Mouse (Mus musculus) embryonic facial prominence, embryonic 12.5 days (tissue): Measurements from ENCODE around the gene Gm27179. TPM values are rescaled to one million over a fixed set of nuclear protein-coding genes. Genes with fewer than 3 reads are reported as not detected.
"Not testable (repeated sequence)": the region's sequence is repeated elsewhere in the genome, so short reads cannot be mapped to it uniquely, and the experiment has no call there.

ENCODE experiments used
- ATAC-seq: fragments of 200-750 bp; cut with Nextera tagmentation; 2 replicates; pipeline ENCODE4 v1.8.0; 2017; ENCODE audit not compliant: insufficient number of reproducible peaks, insufficient read depth, low FRiP score, low TSS enrichment
- H3K27ac ChIP-seq: fragments of 300-500 bp; sonication (generic); 2 replicates; pipeline ENCODE4 v1.5.1; 2016; ENCODE audit warnings: mild to moderate bottlenecking
- H3K27me3 ChIP-seq: fragments of 300-500 bp; sonication (generic); 2 replicates; pipeline ENCODE4 v1.6.1; 2016; ENCODE audit warnings: mild to moderate bottlenecking, moderate library complexity
- H3K36me3 ChIP-seq: fragments of 300-500 bp; sonication (generic); 2 replicates; pipeline ENCODE4 v1.6.1; 2016; ENCODE audit warnings: mild to moderate bottlenecking
- H3K4me1 ChIP-seq: fragments of 300-500 bp; sonication (generic); 2 replicates; pipeline ENCODE4 v1.6.1; 2016
- H3K4me2 ChIP-seq: fragments of 300-500 bp; sonication (generic); replicated peaks from 2 replicates; pipeline ENCODE4 v1.6.1; 2016; ENCODE audit warnings: mild to moderate bottlenecking, moderate library complexity
- H3K4me3 ChIP-seq: fragments of 300-500 bp; sonication (generic); 2 replicates; pipeline ENCODE4 v1.5.1; 2016; ENCODE audit warnings: mild to moderate bottlenecking
- H3K9ac ChIP-seq: fragments of 300-500 bp; sonication (generic); 2 replicates; pipeline ENCODE4 v1.6.1; 2016; ENCODE audit warnings: mild to moderate bottlenecking, moderate library complexity
- H3K9me3 ChIP-seq: fragments of 300-500 bp; sonication (generic); 2 replicates; pipeline ENCODE4 v1.6.1; 2016; ENCODE audit warnings: mild to moderate bottlenecking, moderate library complexity
- WGBS: fragments of 180-500 bp; shearing (Covaris S2); methylation state at CpG from one replicate; pipeline ENCODE4 v1.1.7; 2016; 5-methylcytosine and 5-hydroxymethylcytosine counted together
- polyA plus RNA-seq: library from polyadenylated mRNA; unstranded; fragments of >200 nt; fragmentation: Nextera tagmentation; extraction: Ambion mirVana; gene quantifications from 2 replicates; pipeline ENCODE4 v1.2.1, GENCODE M21; 2016

Gene Gm27179
- polyA plus RNA-seq, 1 experiment from 2014 or later, result not detected

DNA sequence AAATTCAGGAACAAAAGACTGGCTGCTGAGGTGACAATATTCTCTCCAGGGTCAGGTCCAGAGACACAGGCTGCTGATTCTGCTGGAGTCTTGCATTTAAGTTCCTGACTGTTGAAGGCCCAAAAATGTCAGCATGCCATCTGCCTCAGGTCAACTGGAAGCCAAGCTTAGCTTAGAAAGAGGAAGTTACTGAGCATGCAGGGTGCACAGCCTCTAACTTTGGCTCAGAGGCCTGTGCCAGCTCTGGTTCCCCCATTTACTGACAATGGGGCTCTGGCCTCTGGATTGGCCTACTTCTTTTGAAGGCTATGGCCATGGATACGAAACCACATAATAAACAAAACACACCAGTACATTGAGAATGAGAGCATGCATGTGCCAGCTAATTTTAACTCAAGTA is 5.3 kb downstream of the Gm27179 start:
- ATAC-seq, H3K27me3 ChIP-seq, H3K27ac ChIP-seq, H3K4me2 ChIP-seq, H3K4me3 ChIP-seq, H3K4me1 ChIP-seq, H3K9me3 ChIP-seq, H3K36me3 ChIP-seq, H3K9ac ChIP-seq: not testable (repeated sequence)
- no CpG with 5 or more reads among the region's 1 CpGs for WGBS

DNA sequence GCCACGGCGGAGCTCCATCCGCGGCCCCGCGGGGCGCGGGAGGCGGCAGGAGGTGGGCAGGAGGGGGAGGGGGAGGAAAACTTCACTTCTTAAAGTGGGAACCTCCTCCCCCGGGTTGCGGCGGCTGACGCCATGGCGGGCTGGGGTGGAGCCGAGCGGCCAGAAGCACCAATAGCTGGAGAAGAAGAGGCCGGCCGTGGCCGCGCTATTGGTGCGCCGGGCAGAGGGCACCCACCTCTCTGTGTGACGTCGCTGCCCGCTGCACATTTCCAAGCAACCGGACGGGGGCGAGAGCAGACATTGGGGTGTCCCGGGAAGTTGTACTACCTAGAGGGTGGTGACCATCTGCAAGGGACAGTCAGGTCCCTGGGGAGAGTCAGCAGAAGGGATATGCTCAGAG is 9.2 kb downstream of the Gm27179 start, which contains the start of gene Gm16867:
TSS of gene Gm16867 (minus strand) at position 189 of the 400 bp plus-strand sequence.
- not testable (repeated sequence) for H3K4me2 ChIP-seq, H3K27me3 ChIP-seq, H3K4me3 ChIP-seq, H3K36me3 ChIP-seq, H3K9me3 ChIP-seq, H3K9ac ChIP-seq, H3K27ac ChIP-seq, H3K4me1 ChIP-seq
- whole genome bisulfite sequencing, result no CpG with 5 or more reads among the region's 29 CpGs
- peak; percentile 96 for ATAC-seq

DNA sequence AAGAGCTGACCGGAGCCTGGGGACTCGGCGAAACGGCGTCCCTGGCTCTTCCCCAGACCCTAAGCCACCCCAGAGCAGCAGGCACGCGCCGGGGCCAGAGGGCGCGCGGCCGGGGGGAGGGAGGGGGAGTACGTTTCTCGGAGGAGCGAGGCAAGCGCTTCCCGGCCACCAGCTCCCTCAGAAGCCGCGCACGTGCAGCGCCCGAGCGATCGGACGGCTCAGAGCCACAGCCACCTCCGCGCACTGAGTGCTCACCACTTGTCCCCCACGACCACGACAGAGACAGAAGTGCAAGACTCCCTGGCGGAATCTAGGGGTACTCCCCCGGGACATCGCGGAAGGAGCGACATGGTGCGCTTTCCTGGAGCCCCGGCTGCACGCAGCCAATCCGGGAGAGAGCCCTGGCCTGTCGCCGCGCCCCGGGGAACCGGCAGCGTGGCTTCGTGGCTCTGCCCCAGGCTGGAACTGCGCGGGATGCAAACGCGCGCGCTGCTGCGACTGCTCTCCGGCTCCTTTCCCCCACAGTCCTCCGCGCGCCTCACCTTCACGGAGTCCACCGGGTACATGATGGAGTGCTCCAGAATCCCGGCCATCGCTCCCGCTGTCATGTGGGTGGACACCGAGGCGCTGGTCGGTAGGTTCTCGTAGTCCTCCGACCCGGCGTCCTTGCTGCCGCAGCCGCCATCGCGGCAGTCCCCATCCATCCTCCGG is 9.8 kb downstream of the Gm27179 start:
- H3K27ac ChIP-seq, H3K9me3 ChIP-seq, H3K4me3 ChIP-seq, H3K4me2 ChIP-seq, H3K27me3 ChIP-seq, H3K9ac ChIP-seq, H3K36me3 ChIP-seq, H3K4me1 ChIP-seq: not testable (repeated sequence)
- WGBS, result no CpG with 5 or more reads among the region's 73 CpGs
- peak; percentile 74; the same call in 1 of the 2 replicates for ATAC-seq

DNA sequence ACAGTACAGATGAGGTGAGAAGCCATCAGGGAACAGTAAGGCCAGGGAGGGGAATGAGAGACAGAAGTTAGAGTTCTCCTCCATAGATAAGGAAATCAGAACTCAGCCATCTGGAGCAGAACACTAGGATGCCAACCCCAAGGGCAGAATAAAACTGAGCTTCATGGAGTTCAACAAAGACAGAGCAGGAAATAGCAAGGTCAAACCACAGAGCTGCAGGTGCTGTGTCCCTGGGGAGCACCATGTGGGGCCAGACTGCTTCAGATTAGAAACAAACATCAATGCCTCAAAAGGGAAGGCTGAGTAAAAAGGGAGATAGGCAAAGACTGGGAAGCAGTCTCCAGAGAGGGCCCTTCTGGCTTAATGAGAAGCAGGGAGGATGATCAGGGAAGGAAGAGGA is 16.1 kb downstream of the Gm27179 start:
- H3K27me3 ChIP-seq, ATAC-seq, H3K4me2 ChIP-seq, H3K4me1 ChIP-seq, H3K4me3 ChIP-seq, H3K9ac ChIP-seq, H3K36me3 ChIP-seq, H3K27ac ChIP-seq, H3K9me3 ChIP-seq: not testable (repeated sequence)

DNA sequence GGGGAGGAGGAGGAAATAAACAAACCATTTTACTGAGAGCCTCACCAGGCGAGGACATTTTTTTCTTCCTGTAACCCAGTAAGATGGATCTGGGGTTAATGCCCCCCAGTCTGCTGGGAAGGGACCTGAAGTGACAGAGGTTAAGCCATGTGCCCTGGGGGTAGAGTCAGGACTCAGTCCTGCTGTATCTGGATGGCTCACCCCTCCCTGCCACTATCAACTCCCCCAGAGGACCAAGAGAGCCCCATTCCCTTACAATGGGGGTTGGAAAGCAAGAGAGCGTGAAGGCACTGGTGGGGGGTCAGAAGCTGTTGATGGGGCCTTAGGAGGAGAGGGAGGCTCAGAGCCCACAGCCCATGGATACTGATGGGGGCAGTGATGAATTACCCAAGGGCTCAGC is 17.4 kb downstream of the Gm27179 start:
- H3K27ac ChIP-seq, H3K4me1 ChIP-seq, H3K4me3 ChIP-seq, ATAC-seq, H3K9ac ChIP-seq, H3K36me3 ChIP-seq, H3K27me3 ChIP-seq, H3K9me3 ChIP-seq, H3K4me2 ChIP-seq: not testable (repeated sequence)
- no CpG with 5 or more reads among the region's 2 CpGs for WGBS

DNA sequence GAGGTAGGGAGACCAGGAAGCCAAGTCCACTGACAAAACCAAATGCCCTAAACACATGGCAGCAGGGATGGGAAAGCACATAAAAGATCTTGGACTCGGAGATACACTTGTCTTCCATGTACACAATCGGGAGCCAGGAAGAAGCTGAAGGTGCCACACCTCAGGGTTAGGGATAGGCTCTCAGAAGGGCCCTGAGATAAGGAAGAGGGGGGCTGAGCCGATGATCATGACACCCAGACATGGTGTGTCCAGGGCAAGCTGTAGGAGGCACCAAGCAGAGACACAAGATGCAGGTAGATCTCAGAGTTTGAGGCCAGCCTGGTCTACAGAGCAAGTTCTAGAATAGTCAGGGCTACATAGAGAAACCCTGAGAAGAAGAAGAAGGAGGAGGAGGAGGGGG is 17.8 kb downstream of the Gm27179 start:
- not testable (repeated sequence) for H3K9ac ChIP-seq, H3K27me3 ChIP-seq, ATAC-seq, H3K36me3 ChIP-seq, H3K4me1 ChIP-seq, H3K27ac ChIP-seq, H3K4me2 ChIP-seq, H3K9me3 ChIP-seq, H3K4me3 ChIP-seq
- WGBS, result no CpG with 5 or more reads among the region's 3 CpGs

DNA sequence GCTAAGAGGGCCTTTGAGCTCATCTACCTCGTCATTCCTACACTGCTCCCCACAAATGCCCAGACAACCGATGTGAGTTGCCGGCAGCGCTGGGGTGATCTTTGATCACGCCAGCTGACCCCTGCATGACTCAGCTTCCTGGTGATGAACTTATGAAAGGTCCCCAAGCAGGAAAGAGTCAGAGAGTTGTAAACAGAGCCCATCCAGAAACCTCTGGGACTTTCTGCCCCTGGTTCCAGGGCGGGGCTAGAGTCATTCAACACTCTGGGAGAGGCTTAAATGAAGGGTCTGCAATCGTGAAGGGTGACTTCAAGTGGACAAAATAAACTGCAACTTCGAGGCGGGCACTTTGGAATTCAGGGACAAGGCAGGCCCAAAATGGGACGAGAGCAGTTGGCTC is 24.3 kb downstream of the Gm27179 start:
- H3K4me2 ChIP-seq, H3K9me3 ChIP-seq, ATAC-seq, H3K4me1 ChIP-seq, H3K4me3 ChIP-seq, H3K36me3 ChIP-seq, H3K27ac ChIP-seq, H3K9ac ChIP-seq, H3K27me3 ChIP-seq: not testable (repeated sequence)
- WGBS, result no CpG with 5 or more reads among the region's 10 CpGs

DNA sequence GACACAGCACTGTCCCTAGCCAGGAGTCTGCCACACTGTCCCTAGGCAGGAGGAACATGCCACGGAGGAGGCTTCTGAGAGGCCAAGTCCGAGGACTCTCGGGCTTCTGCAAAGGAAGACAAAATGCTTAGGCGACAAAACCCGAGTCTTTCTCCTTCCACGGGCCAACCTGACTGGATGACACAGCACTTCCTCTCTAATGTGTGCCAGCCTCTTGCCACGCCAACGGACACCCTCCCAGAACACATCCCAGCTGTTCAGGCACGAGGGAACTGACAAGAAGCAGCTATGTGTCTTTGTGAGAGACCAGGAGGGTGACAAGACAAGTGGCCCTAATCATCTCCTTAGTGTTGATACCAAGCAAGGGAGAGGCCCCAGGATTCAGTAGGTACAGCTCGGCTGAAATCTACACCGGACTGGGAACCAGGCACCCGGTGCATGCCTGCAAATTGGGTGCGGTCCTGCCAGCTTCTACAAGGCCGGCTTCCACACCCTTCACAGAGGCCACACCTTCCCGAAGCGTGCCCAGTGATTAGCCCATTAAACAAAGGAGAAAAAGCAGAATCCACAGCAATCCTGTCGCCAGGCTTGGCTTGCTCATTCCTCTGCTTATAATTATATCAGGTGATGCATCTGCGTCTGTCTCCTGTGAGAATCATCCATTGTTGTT is 26.7 kb downstream of the Gm27179 start:
- not testable (repeated sequence) for H3K4me2 ChIP-seq, H3K9me3 ChIP-seq, H3K4me1 ChIP-seq, H3K4me3 ChIP-seq, ATAC-seq, H3K27me3 ChIP-seq, H3K9ac ChIP-seq, H3K36me3 ChIP-seq, H3K27ac ChIP-seq
- WGBS, result no CpG with 5 or more reads among the region's 18 CpGs

DNA sequence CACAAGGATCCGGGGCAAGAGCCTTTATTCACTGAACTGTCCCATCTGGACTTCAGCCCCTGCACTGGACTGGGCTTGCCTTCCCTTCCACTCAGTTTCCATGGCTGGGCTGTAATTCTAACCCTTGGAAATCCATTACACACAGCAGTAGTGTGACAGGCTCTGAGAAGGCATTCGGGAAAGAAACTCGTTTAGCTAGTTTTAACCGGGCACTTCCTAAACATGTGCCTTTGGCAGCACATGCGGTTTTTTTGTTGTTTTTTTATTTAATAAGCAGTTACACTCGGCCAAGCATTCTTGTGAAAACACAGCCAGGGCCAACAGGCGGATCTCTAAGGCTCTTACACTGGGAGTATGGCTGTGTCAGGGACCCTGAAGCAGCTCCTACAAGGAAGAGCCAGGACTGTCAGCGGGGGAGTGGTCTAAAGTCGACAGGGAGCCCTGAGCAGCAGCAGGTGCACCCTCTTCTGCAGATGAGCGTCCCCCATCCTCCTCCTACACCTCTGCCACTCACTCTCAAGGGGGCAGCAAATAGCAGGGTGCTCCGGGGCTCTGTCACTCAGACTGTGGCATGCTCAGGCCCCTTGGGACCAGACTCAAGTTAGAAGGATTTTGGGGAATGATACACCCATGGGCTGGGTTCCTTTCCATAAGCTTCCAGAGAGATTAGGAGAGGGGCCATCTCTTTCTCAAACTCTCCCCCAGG is 38.3 kb downstream of the Gm27179 start:
- ATAC-seq, H3K9me3 ChIP-seq, H3K9ac ChIP-seq, H3K36me3 ChIP-seq, H3K27ac ChIP-seq, H3K4me3 ChIP-seq, H3K4me2 ChIP-seq, H3K27me3 ChIP-seq, H3K4me1 ChIP-seq: not testable (repeated sequence)
- no CpG with 5 or more reads among the region's 11 CpGs for WGBS

DNA sequence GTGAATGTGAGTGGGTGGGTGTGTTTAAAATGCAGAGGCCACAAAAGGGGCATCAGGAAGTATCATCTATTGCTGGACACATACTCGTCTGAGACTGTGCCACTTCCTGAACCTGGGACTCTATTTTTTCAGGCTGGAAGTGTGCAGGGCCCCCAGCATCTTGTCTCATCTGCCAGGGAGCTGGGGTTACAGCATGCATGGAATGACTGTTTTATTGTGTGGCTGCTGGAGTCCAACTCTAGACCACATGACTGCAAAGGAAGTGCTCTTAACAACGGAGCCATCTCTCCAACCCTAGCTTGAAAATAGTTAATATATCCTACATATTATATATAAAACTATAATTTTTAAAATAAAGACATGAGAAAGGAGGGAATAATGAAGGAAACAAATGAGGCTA is 39.0 kb downstream of the Gm27179 start:
- not testable (repeated sequence) for H3K9ac ChIP-seq, H3K27me3 ChIP-seq, H3K4me3 ChIP-seq, H3K4me1 ChIP-seq, H3K27ac ChIP-seq, H3K4me2 ChIP-seq, ATAC-seq, H3K9me3 ChIP-seq, H3K36me3 ChIP-seq
- no CpG with 5 or more reads among the region's 2 CpGs for WGBS

DNA sequence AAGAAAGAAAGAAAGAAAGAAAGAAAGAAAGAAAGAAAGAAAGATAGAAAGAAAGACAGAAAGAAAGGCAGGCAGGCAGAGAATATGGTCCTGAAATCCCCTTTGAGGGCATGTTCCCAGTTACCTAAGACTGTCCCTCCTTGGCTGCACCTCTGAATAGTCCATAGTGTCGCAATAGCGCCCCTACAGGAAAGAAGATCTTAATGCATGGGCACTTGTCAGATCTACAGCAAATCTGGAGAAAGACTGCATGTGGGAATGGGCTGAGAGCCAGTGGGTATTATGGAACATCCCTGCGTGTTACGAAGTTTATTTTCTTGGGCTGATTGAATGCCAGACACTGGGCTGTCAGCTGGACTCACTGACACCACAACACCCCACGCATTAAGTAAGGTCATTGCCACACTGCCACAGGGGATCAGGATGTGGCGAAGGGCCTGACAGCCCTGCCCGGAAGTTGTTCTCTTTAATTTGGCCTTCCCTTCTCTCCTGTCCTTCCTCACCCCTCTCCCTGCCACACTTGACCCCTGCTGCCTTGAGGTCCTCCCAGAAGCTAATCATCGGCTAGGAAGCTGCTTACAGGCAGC is 42.1 kb downstream of the Gm27179 start:
- no CpG with 5 or more reads among the region's 8 CpGs for WGBS
- not testable (repeated sequence) for ATAC-seq, H3K4me2 ChIP-seq, H3K9me3 ChIP-seq, H3K4me1 ChIP-seq, H3K9ac ChIP-seq, H3K36me3 ChIP-seq, H3K27me3 ChIP-seq, H3K27ac ChIP-seq, H3K4me3 ChIP-seq
